Mouse (Mus musculus) C2C12 (cell line): Measurements from ENCODE around the gene Aimp1. TPM values are rescaled to one million over a fixed set of nuclear protein-coding genes. Genes with fewer than 3 reads are reported as not detected.

Source experiments
- H3K27me3 ChIP-seq: one replicate; pipeline ENCODE4 v1.6.1; 2011; ENCODE audit not compliant: control insufficient read depth, insufficient read depth, insufficient read length
- H3K36me3 ChIP-seq: one replicate; pipeline ENCODE4 v1.6.1; 2011; ENCODE audit not compliant: control insufficient read depth, insufficient read depth
- H3K4me3 ChIP-seq: one replicate; pipeline ENCODE4 v1.5.1; 2011; ENCODE audit warnings: mild to moderate bottlenecking, control low read depth; ENCODE audit not compliant: poor library complexity, insufficient read depth, severe bottlenecking
- H3K79me2 ChIP-seq: one replicate; pipeline ENCODE4 v1.6.1; 2011; ENCODE audit not compliant: control insufficient read depth, insufficient read depth
- H3K79me3 ChIP-seq: one replicate; pipeline ENCODE4 v1.6.1; 2011; ENCODE audit warnings: low read depth, control low read depth
- H3ac ChIP-seq: one replicate; pipeline ENCODE3; 2011; ENCODE audit warnings: low read depth; ENCODE audit not compliant: control insufficient read depth, insufficient read length
- CEBPB ChIP-seq: IDR thresholded peaks from one replicate; pipeline ENCODE4 v1.6.1; 2011; ENCODE audit warnings: low read depth, mild to moderate bottlenecking, control low read depth, moderate library complexity
- CTCF ChIP-seq: IDR thresholded peaks from one replicate; pipeline ENCODE4 v1.5.1; 2011; ENCODE audit not compliant: control insufficient read depth, insufficient read depth, insufficient read length
- FOSL1 ChIP-seq: IDR thresholded peaks from one replicate; pipeline ENCODE4 v1.8.0; 2011; ENCODE audit warnings: mild to moderate bottlenecking, low read length; ENCODE audit not compliant: poor library complexity, insufficient read depth, severe bottlenecking
- MAX ChIP-seq: IDR thresholded peaks from one replicate; pipeline ENCODE4 v1.6.1; 2011; ENCODE audit warnings: mild to moderate bottlenecking, control low read depth
- MYOD1 ChIP-seq: IDR thresholded peaks from one replicate; pipeline ENCODE4 v1.6.1; 2011; ENCODE audit warnings: low read depth; ENCODE audit not compliant: control insufficient read depth, insufficient read length
- MYOG ChIP-seq: IDR thresholded peaks from one replicate; pipeline ENCODE4 v1.6.1; 2011; ENCODE audit not compliant: control insufficient read depth, insufficient read length; ENCODE audit errors: extremely low read depth
- USF1 ChIP-seq: IDR thresholded peaks from one replicate; pipeline ENCODE4 v1.6.1; 2011; ENCODE audit warnings: low read depth, mild to moderate bottlenecking, control low read depth, moderate library complexity
- long read RNA-seq, 2 experiments: library from polyadenylated mRNA; unstranded; transcript quantifications; one replicate each; pipeline ENCODE4 v2.0.0; 2019 to 2020
- polyA plus RNA-seq: library from polyadenylated mRNA; unstranded; fragments of >200 nt; fragmentation: generic; extraction: Trizol; gene quantifications from one replicate; pipeline ENCODE4 v1.2.1, GENCODE M21; 2012; ENCODE audit warnings: missing spikeins

Aimp1 gene
- 92.5 TPM for polyA plus RNA-seq
- long read RNA-seq, experiment 1, transcript Aimp1-201 (7 exons, 1,126 nt), result major isoform, 86 of 103 reads
- long read RNA-seq, experiment 1, partial matches to known transcripts, result 14 of 103 reads
- long read RNA-seq, experiment 1, other reads (novel, unspliced or antisense), result 3 of 103 reads
- long read RNA-seq, experiment 2, transcript Aimp1-201 (7 exons, 1,126 nt), result major isoform, 71 of 77 reads
- long read RNA-seq, experiment 2, partial matches to known transcripts, result 0 of 77 reads
- long read RNA-seq, experiment 2, other reads (novel, unspliced or antisense), result 5 of 77 reads

DNA sequence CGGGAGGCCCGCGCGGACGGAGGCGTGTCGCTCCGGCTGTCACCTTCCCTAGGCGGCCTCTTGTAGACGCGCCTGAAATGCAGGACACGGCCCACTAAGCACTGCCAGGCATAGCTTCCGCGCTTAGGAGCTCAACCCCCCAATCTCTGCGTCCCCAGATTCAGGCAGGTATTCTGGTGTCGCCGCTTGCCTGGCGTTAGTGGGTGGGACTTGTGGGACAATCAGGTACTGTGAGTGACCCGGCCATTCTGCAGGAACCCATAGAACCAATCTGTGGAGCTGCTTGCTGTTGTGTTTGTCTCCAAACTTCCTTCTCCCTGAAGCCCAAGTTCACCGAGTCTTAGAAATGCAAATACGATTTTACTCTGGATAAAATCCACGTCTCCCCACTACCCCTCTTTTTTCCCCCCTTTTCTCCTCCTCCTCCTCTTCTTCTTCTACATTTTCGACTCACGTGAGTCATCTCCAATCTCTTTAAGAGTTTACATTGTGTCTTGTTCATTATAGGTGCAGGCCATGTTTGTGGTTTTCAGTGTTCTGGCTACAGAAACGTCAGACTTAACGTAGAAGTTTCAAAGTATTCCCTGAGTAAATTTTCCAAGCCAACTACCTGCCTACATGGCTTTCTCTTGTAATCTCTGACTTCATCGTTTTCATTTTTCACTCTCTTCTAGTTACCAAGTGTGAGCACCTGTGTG is at the start of gene Aimp1:
TSS of gene Aimp1 (minus strand) at position 140 of the 698 bp plus-strand sequence.
- Histone ChIP-seq H3K27me3 (no peaks in the 10 kb centered on the region), H3K79me2 (peaks cover 68% of the 10 kb centered on the region), H3K36me3 (peaks cover 9% of the 10 kb centered on the region), H3ac (peak within 1 kb of the TSS; percentile 85), H3K4me3 (peak within 1 kb of the TSS; percentile 88), H3K79me3 (peaks cover 45% of the 10 kb centered on the region)
- TF ChIP-seq CTCF (no peak), FOSL1 (no peak), MYOD1 (no peak), CEBPB (no peak), USF1 (no peak)

DNA sequence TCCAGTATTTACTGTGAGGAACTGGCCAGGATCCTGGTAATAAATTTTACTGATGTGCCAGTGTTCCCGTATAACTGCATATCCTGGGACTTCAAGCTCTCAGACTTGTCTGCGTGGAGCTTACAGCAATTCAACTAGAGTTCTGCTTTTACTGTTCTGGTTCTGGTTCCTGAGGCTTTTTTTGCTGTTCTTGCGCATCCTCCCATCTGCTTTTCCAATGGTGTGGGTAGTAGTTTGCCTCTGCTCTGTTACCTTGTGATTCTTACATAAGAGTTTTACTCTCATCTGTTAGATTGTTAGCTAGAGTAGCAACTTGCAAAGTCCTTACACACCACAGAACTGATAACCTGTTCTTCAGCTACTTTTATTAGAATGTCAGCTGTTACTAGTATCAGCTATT is 40.2 kb upstream of the Aimp1 start:
- H3K4me3 ChIP-seq, result no peak overlapping the region
- peaks cover 30% of the 10 kb centered on the region for H3K36me3 ChIP-seq
- no peaks in the 10 kb centered on the region for H3K27me3 ChIP-seq

DNA sequence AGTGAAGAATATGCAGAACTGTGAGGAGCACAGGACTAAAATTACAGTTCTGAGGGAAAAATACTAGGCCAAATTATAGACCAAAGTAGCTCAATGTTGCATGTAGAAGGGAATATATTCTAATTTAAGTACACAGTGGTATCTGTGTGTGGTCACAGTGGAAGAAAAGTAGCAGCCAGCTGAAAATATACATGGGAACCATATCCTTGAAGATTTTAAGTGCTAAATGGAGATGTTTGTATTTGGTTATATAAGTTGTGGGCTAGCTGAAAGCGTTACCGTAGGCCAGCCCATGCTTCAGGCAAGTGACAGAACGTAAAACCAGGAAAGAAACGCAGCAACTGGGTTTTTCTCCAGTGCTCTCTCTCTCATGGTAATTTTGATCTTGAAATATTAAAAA is 33.1 kb upstream of the Aimp1 start:
- Histone ChIP-seq H3K79me3 (no peaks in the 10 kb centered on the region), H3K4me3 (no peak overlapping the region), H3K79me2 (no peaks in the 10 kb centered on the region), H3K27me3 (no peaks in the 10 kb centered on the region), H3K36me3 (peaks cover 15% of the 10 kb centered on the region), H3ac (no peak overlapping the region)
- TF ChIP-seq MYOD1, result no peak

More for the DNA sequence above, 40.2 kb upstream of the Aimp1 start:
- TF ChIP-seq FOSL1 (no peak), MAX (no peak), USF1 (no peak), MYOD1 (no peak), CTCF (no peak), MYOG (no peak), CEBPB (no peak)
- Histone ChIP-seq H3ac (no peak overlapping the region), H3K79me3 (no peaks in the 10 kb centered on the region), H3K79me2 (no peaks in the 10 kb centered on the region)

DNA sequence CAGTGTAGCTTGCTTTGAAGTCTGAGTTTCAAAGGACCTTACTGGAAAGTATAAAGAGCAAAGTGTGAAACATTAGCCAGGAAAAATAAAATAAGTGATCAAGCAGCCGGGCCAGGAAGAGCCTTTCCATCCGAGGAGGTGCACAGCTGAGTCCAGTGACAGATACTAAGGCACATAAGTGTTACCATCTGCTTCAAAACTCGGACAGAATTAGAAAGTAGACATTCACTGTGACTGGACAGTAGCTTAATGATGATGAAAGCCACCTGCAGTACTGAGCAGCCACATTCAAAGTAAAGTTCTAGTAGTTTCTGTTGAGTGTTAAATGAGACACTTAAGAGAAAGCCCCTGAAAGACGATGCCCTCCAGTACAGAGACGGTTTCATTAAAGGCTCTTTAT is 29.7 kb upstream of the Aimp1 start:
- Histone ChIP-seq H3K79me3 (no peaks in the 10 kb centered on the region), H3ac (no peak overlapping the region), H3K36me3 (peaks cover 3% of the 10 kb centered on the region), H3K27me3 (no peaks in the 10 kb centered on the region), H3K79me2 (no peaks in the 10 kb centered on the region), H3K4me3 (no peak overlapping the region)
- TF ChIP-seq MYOD1, result no peak
- TF ChIP-seq MYOG, result no peak
- no peak for TF ChIP-seq FOSL1
- TF ChIP-seq MAX, result no peak
- TF ChIP-seq CTCF, result no peak
- TF ChIP-seq CEBPB, result no peak
- no peak for TF ChIP-seq USF1

DNA sequence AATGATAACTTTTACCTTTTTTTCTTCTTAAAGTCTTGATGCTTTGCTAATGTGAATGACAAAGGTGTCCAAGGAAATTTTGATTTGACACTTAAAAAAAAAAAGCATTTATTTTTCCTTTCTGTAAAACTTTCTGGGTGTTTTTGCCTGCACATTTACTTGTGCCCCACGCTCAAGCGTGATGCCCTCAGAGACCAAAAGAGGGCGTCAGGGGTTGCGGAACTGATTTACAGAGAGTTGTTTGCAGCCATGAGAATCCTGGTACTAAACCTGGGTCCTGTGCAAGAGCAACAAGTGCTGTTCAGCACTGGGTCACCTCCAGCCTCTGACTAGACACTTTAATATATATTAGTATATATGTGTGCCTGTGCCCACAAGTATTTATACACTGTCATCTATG is 22.8 kb upstream of the Aimp1 start:
- peaks cover 5% of the 10 kb centered on the region for H3K36me3 ChIP-seq
- no peaks in the 10 kb centered on the region for H3K79me3 ChIP-seq
- H3K79me2 ChIP-seq, result no peaks in the 10 kb centered on the region
- no peak overlapping the region for H3K4me3 ChIP-seq
- TF ChIP-seq CEBPB (no peak), CTCF (no peak), MAX (no peak), MYOG (no peak)
- H3ac ChIP-seq, result no peak overlapping the region
- no peaks in the 10 kb centered on the region for H3K27me3 ChIP-seq

DNA sequence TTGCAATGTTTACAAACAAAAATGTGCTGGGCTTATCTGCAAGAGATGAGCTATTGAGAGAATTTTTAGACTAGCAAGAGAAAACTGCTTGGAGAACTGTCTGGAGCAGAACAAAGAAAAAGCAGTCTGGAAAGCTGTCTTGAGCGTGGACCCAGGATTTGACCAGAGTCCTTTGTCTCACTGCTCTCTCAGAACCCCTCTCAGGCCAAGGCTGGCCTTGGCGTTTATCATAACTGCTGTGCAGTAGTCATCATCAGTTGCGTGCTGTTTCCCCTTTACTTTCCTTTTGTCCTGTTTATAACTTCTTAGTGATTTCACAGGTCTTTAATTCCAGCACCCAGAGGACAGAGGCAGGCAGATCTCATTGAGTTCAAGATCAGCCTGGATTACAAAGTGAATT is 20.0 kb upstream of the Aimp1 start:
- H3K27me3 ChIP-seq, result no peaks in the 10 kb centered on the region
- H3K36me3 ChIP-seq, result peaks cover 5% of the 10 kb centered on the region
- H3K79me3 ChIP-seq, result no peaks in the 10 kb centered on the region
- no peak overlapping the region for H3K4me3 ChIP-seq
- H3ac ChIP-seq, result no peak overlapping the region
- H3K79me2 ChIP-seq, result no peaks in the 10 kb centered on the region
- no peak for TF ChIP-seq CEBPB
- TF ChIP-seq USF1, result no peak
- no peak for TF ChIP-seq MAX
- no peak for TF ChIP-seq MYOG
- TF ChIP-seq CTCF, result no peak
